Mouse (Mus musculus) bone marrow, adult 2 months (tissue): ENCODE measurements around the gene Ptpn11. TPM values are rescaled to one million over a fixed set of nuclear protein-coding genes. Genes with fewer than 3 reads are reported as not detected.
A peak's percentile ranks its signal among the peaks of the same experiment; 100 is the strongest.

ENCODE experiments used
- H3K27ac ChIP-seq: fragments of 200-500 bp; 2 replicates; pipeline ENCODE4 v1.5.1; 2012; ENCODE audit warnings: low read depth, mild to moderate bottlenecking, control low read depth, inconsistent platforms, low read length; ENCODE audit not compliant: control insufficient read depth, poor library complexity, insufficient read depth
- H3K4me1 ChIP-seq: fragments of 200-500 bp; 2 replicates; pipeline ENCODE4 v1.6.1; 2011; ENCODE audit warnings: low read length; ENCODE audit not compliant: control insufficient read depth, insufficient read depth
- H3K4me3 ChIP-seq: fragments of 200-500 bp; replicated peaks from 2 replicates; pipeline ENCODE3; 2011; ENCODE audit warnings: mild to moderate bottlenecking, low read depth, low read length, control low read depth; ENCODE audit not compliant: control insufficient read depth
- CTCF ChIP-seq: fragments of 200-500 bp; IDR thresholded peaks from 2 replicates; pipeline ENCODE4 v1.5.1; 2011; ENCODE audit warnings: low read length, control low read depth; ENCODE audit not compliant: control insufficient read depth, insufficient read depth
- POLR2A ChIP-seq: fragments of 200-500 bp; IDR thresholded peaks from 2 replicates; pipeline ENCODE4 v1.6.1; 2011; ENCODE audit warnings: low read depth, mild to moderate bottlenecking, control low read depth, low read length, borderline replicate concordance; ENCODE audit not compliant: control insufficient read depth
- WGBS: fragments of 180-500 bp; shearing (Covaris S2); methylation state at CpG from one replicate; pipeline ENCODE4 v1.1.7; 2018; 5-methylcytosine and 5-hydroxymethylcytosine counted together
- polyA plus RNA-seq: library from polyadenylated mRNA; stranded (reverse); fragments of >200 nt; gene quantifications from 2 replicates; pipeline ENCODE4 v1.2.4, GENCODE M21; 2011; ENCODE audit warnings: low replicate concordance; ENCODE audit not compliant: missing spikeins, insufficient read depth, insufficient read length

The Ptpn11 gene
- polyA plus RNA-seq, 1 experiment = 33.3 TPM

- 75% methylated on average over 7 of the region's 7 CpGs for WGBS
- no peak for TF ChIP-seq CTCF
- TF ChIP-seq POLR2A = no peak
- H3K4me3 ChIP-seq = no peak overlapping the region
- H3K27ac ChIP-seq = no peak overlapping the region
- H3K4me1 ChIP-seq = no peaks in the 10 kb centered on the region
Measured at GRCm38 (mm10) chr5:121089660-121090059, 101.5 kb downstream of the Ptpn11 start.

DNA sequence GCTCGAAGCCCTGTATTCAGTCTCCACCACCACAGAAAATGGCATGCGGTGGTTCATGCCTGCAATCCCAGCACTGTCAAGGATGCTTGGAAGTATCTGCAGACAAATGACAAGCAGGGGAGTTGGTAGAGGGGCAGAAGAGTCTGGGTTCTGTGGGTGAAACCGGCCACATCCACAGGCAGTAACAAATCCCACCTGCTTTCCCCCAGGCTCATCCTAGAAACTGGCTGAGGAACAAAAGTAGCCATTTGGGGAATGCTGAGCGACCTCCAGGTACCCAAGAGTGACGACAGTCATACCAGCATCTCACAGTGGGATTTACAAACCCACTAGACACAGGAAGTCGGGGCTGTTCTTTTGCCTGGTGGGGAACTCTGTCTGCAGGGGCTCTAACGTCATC lies 103.5 kb downstream of the Ptpn11 start:
- H3K27ac ChIP-seq = no peak overlapping the region
- 50% methylated on average over 7 of the region's 7 CpGs for WGBS
- H3K4me1 ChIP-seq = no peaks in the 10 kb centered on the region
- H3K4me3 ChIP-seq = no peak overlapping the region
- TF ChIP-seq POLR2A (no peak), CTCF (no peak)

DNA sequence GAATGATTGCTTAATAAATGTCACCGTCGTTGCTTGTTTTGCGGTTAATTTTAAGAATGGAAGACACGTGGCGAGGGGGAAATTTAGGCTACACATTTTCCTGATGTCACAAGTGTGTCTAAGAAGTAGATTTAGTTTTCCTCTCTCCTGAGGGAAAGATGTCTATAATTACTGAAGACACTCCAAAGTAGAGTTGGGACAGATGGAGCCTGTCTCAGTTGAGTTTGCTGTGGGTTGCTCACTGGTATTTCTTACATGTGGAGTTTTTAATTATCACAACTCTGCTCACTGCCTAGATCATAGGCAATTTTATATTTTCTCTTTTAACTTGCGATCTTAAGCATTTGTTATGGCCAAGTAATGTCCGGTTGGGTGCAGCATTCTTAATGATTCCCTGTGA lies 108.6 kb downstream of the Ptpn11 start:
- 86% methylated on average over 7 of the region's 7 CpGs for WGBS
- no peak overlapping the region for H3K27ac ChIP-seq
- TF ChIP-seq POLR2A (no peak), CTCF (no peak)
- no peak overlapping the region for H3K4me3 ChIP-seq
- H3K4me1 ChIP-seq = no peaks in the 10 kb centered on the region

DNA sequence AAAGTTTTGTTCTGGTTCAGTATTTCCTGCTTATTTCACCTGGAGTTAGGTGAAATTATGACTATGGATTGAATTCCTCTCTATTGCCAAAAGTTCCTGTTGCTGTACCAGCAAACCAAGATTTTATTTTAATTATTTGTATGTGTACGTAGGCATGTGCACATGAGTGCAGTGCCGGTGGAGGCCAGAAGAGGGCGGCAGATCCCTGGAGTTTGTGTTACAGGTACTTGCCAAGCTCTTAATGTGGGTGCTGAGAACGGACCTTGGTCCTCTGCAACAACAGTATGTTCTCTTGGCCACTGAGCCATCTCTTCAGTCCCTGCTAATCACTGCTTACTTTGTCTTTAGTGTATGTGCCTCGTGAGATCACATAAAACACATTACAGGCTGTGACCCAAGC lies 109.4 kb downstream of the Ptpn11 start:
- no peaks in the 10 kb centered on the region for H3K4me1 ChIP-seq
- TF ChIP-seq POLR2A (no peak), CTCF (peak; percentile 40; the same call in 1 of the 2 replicates)
- 68% methylated on average over 5 of the region's 5 CpGs for WGBS
- H3K4me3 ChIP-seq = no peak overlapping the region
- H3K27ac ChIP-seq = no peak overlapping the region

Other genes with a start within 250 kb of the Ptpn11 start
- not detected in 2 replicates for gene Rph3a, start 181.3 kb downstream of the Ptpn11 start, polyA plus RNA-seq
- gene Rpl6, start 13.1 kb upstream of the Ptpn11 start, polyA plus RNA-seq = 502 and 942 TPM in 2 replicates
- 41.8 and 100 TPM in 2 replicates for gene Hectd4, start 28.8 kb upstream of the Ptpn11 start, polyA plus RNA-seq
- 59.7 and 114 TPM in 2 replicates for gene Trafd1, start 194.2 kb upstream of the Ptpn11 start, polyA plus RNA-seq
- 11.6 and 22.3 TPM in 2 replicates for gene Naa25, start 206.5 kb upstream of the Ptpn11 start, polyA plus RNA-seq